Mouse (Mus musculus) intestine, postnatal 0 days (tissue): ENCODE measurements around the gene Ccsap. TPM values are rescaled to one million over a fixed set of nuclear protein-coding genes. Genes with fewer than 3 reads are reported as not detected.
A peak's percentile ranks its signal among the peaks of the same experiment; 100 is the strongest.

Experiments
- ATAC-seq: fragments of 200-750 bp; cut with Nextera tagmentation; 2 replicates; pipeline ENCODE4 v1.8.0; 2017; ENCODE audit warnings: mild to moderate bottlenecking, moderate TSS enrichment, moderate library complexity
- H3K27ac ChIP-seq: fragments of 300-500 bp; sonication (generic); 2 replicates; pipeline ENCODE4 v1.5.1; 2014; ENCODE audit warnings: mild to moderate bottlenecking, low read depth, low read length, moderate library complexity
- H3K27me3 ChIP-seq: fragments of 300-500 bp; sonication (generic); replicated peaks from 2 replicates; pipeline ENCODE4 v1.6.1; 2014; ENCODE audit warnings: low read length, mixed read lengths; ENCODE audit not compliant: control insufficient read depth, insufficient read depth
- H3K36me3 ChIP-seq: fragments of 300-500 bp; sonication (generic); 2 replicates; pipeline ENCODE4 v1.6.1; 2014; ENCODE audit warnings: mild to moderate bottlenecking, moderate library complexity; ENCODE audit not compliant: control insufficient read depth, insufficient read depth
- H3K4me1 ChIP-seq: fragments of 300-500 bp; sonication (generic); replicated peaks from 2 replicates; pipeline ENCODE4 v1.6.1; 2014; ENCODE audit warnings: antibody characterized with exemption, low read length, mixed read lengths; ENCODE audit not compliant: control insufficient read depth, insufficient read depth
- H3K4me2 ChIP-seq: fragments of 300-500 bp; sonication (generic); replicated peaks from 2 replicates; pipeline ENCODE4 v1.6.1; 2014; ENCODE audit warnings: low read depth, mild to moderate bottlenecking, moderate library complexity
- H3K4me3 ChIP-seq: fragments of 300-500 bp; sonication (generic); 2 replicates; pipeline ENCODE4 v1.5.1; 2014; ENCODE audit warnings: low read depth, low read length
- H3K9ac ChIP-seq: fragments of 300-500 bp; sonication (generic); 2 replicates; pipeline ENCODE4 v1.6.1; 2014; ENCODE audit warnings: mild to moderate bottlenecking, low read depth, low read length
- H3K9me3 ChIP-seq: fragments of 300-500 bp; sonication (generic); 2 replicates; pipeline ENCODE4 v1.6.1; 2016; ENCODE audit warnings: mixed run types; ENCODE audit not compliant: control insufficient read depth
- CTCF ChIP-seq: sonication (generic); IDR thresholded peaks from 2 replicates; pipeline ENCODE4 v1.5.1; 2016; ENCODE audit warnings: low read depth, mild to moderate bottlenecking, control low read depth, antibody characterized with exemption, moderate library complexity
- WGBS: fragments of 180-500 bp; shearing (Covaris S2); extraction: QIAGEN DNeasy Blood & Tissue Kit; methylation state at CpG from one replicate; pipeline ENCODE4 v1.1.7; 2014; 5-methylcytosine and 5-hydroxymethylcytosine counted together
- polyA plus RNA-seq: library from polyadenylated mRNA; unstranded; fragments of >200 nt; fragmentation: Nextera tagmentation; extraction: Ambion mirVana; gene quantifications from 2 replicates; pipeline ENCODE4 v1.2.1, GENCODE M21; 2015

Gene Ccsap
- polyA plus RNA-seq, 1 experiment from 2014 or later, result 1.8 TPM

GRCm38 (mm10) chr8:123896366-123896761, 36.4 kb upstream of the Ccsap start:
- TF ChIP-seq CTCF, result no peak
- Histone ChIP-seq H3K27ac (peak overlapping the region; percentile 35; the same call in 1 of the 2 replicates), H3K27me3 (peaks cover 33% of the 10 kb centered on the region), H3K4me1 (no peaks in the 10 kb centered on the region), H3K4me2 (peak overlapping the region; percentile 51), H3K9ac (no peak overlapping the region), H3K9me3 (no peaks in the 10 kb centered on the region), H3K36me3 (peaks cover 8% of the 10 kb centered on the region), H3K4me3 (no peak overlapping the region)
- ATAC-seq, result peak; percentile 65
- 27% methylated on average over 14 of the region's 14 CpGs for WGBS

GRCm38 (mm10) chr8:123895680-123896365, 35.8 kb upstream of the Ccsap start:
- H3K4me3 ChIP-seq, result no peak overlapping the region
- H3K36me3 ChIP-seq, result peaks cover 2% of the 10 kb centered on the region; the same call in 1 of the 2 replicates
- H3K9me3 ChIP-seq, result no peaks in the 10 kb centered on the region
- H3K4me2 ChIP-seq, result peak overlapping the region; percentile 51
- TF ChIP-seq CTCF, result no peak
- peaks cover 39% of the 10 kb centered on the region for H3K27me3 ChIP-seq
- no peaks in the 10 kb centered on the region for H3K4me1 ChIP-seq
- ATAC-seq, result no peak
- WGBS, result 60% methylated on average over 9 of the region's 9 CpGs
- no peak overlapping the region for H3K9ac ChIP-seq
- no peak overlapping the region for H3K27ac ChIP-seq

- H3K4me1 ChIP-seq, result no peaks in the 10 kb centered on the region
- no peak overlapping the region for H3K9ac ChIP-seq
- 68% methylated on average over 4 of the region's 4 CpGs for WGBS
- TF ChIP-seq CTCF, result no peak
- no peak overlapping the region for H3K27ac ChIP-seq
- ATAC-seq, result no peak
- no peaks in the 10 kb centered on the region; the same call in 1 of the 2 replicates for H3K36me3 ChIP-seq
- H3K9me3 ChIP-seq, result no peaks in the 10 kb centered on the region
- H3K4me2 ChIP-seq, result no peak overlapping the region
- H3K27me3 ChIP-seq, result peaks cover 45% of the 10 kb centered on the region
- H3K4me3 ChIP-seq, result no peak overlapping the region
Observed at GRCm38 (mm10) chr8:123895230-123895629, 35.2 kb upstream of the Ccsap start.

DNA sequence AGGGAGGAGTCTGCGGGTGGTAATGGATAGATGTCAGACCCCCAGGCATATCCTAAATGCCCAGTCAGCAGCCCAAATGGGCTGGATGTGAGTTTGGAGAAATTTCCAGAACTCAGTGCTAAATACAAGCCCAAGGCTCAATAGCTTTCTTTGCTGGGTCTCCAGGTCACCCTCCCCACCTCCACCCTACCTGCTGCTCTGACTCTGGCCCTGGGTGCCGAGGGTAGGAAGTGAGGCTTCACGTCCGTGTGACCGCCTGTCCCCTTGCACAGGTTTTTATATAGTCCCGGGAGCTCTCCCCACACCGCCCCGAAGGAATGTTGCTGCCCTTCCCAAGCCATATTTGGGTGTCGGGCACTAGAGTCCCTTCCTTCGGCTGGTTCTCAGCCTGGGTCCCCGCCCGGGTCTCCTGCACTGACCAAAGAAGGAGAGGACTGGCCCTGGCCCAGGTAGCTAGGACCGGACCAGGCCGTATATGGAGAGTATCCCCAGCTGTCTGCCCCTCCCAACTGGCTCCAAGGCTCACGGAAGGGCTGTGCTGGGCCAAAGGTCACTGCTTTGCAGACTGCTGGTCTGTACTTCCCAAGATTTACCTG, 34.6 kb upstream of the Ccsap start, which contains the start of gene Acta1:
Gene Acta1, minus strand, starts transcription at position 250 of the 596 bp plus-strand sequence.
- no peak within 1 kb of the TSS for H3K4me3 ChIP-seq
- peaks cover 51% of the 10 kb centered on the region for H3K27me3 ChIP-seq
- no peak for TF ChIP-seq CTCF
- H3K9ac ChIP-seq, result no peak within 1 kb of the TSS
- peak within 1 kb of the TSS; percentile 46 for H3K4me2 ChIP-seq
- H3K27ac ChIP-seq, result no peak within 1 kb of the TSS
- ATAC-seq, result no peak
- 9% methylated on average over 15 of the region's 15 CpGs for WGBS
- no peaks in the 10 kb centered on the region for H3K4me1 ChIP-seq
- H3K9me3 ChIP-seq, result no peaks in the 10 kb centered on the region
- no peaks in the 10 kb centered on the region for H3K36me3 ChIP-seq

DNA sequence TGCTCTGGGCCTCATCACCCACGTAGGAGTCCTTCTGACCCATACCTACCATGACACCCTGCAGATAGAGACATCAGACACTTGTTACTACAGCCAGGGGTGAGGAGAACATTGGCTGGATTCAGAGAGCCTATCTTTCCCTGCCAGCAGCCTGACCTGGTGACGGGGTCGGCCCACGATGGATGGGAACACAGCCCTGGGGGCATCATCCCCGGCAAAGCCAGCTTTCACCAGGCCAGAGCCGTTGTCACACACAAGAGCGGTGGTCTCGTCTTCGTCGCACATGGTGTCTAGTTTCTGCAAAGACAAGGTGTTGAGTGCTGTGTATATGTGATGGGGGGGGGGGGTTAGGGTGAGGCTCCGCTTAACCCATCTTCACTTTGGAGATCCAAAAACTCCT, 33.4 kb upstream of the Ccsap start:
- no peak for ATAC-seq
- H3K27me3 ChIP-seq, result peaks cover 51% of the 10 kb centered on the region
- WGBS, result 80% methylated on average over 11 of the region's 11 CpGs

DNA sequence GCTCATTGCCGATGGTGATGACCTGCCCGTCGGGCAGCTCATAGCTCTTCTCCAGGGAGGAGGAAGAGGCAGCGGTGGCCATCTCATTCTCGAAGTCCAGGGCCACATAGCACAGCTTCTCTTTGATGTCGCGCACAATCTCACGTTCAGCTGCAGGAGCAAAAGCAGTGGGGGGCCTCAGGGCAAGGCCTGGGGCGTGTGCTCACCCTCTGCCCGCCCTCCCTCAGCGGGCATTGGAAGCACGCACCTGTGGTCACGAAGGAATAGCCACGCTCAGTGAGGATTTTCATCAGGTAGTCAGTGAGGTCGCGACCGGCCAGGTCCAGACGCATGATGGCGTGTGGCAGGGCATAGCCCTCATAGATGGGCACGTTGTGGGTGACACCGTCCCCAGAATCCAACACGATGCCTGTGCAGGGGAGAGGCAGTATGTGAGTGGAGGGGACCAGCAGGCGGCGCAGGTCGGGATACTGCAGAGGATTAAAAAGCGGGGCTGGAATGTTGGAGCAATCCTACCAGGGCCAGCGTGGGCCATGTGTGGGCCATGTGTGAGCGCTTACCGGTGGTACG, 32.7 kb upstream of the Ccsap start:
- no peak for ATAC-seq
- H3K4me3 ChIP-seq, result no peak overlapping the region; the same call in 1 of the 2 replicates
- 13% methylated on average over 30 of the region's 30 CpGs for WGBS
- no peaks in the 10 kb centered on the region for H3K9me3 ChIP-seq
- H3K4me1 ChIP-seq, result no peaks in the 10 kb centered on the region
- no peak overlapping the region for H3K9ac ChIP-seq
- peaks cover 51% of the 10 kb centered on the region for H3K27me3 ChIP-seq
- 0 out of 2 replicates have a peak overlapping the region, but pooled peaks have one; percentile 9 for H3K4me2 ChIP-seq
- no peak overlapping the region for H3K27ac ChIP-seq
- TF ChIP-seq CTCF, result peak; percentile 24
- H3K36me3 ChIP-seq, result no peaks in the 10 kb centered on the region

More for the DNA sequence above, 33.4 kb upstream of the Ccsap start:
- Histone ChIP-seq H3K4me1 (no peaks in the 10 kb centered on the region), H3K36me3 (no peaks in the 10 kb centered on the region), H3K9me3 (no peaks in the 10 kb centered on the region), H3K27ac (no peak overlapping the region), H3K9ac (no peak overlapping the region), H3K4me2 (no peak overlapping the region), H3K4me3 (no peak overlapping the region)
- no peak for TF ChIP-seq CTCF
